Mouse (Mus musculus): ENCODE data around the gene Galnt18. TPM values are rescaled to one million over a fixed set of nuclear protein-coding genes. Genes with fewer than 3 reads are reported as not detected.

Galnt18 gene
- total RNA-seq, 2 experiments from 2014 or later = 11.2 to 12.5 TPM

GRCm38 (mm10) chr7:111636503-111636902 is 143.3 kb downstream of the Galnt18 start:
- no peak for DNase-seq

- DNase-seq = no peak
These were observed 148.5 kb downstream of the Galnt18 start for GRCm38 (mm10) chr7:111631265-111631664.

GRCm38 (mm10) chr7:111626232-111626631 is 153.5 kb downstream of the Galnt18 start:
- no peak for DNase-seq

- no peak for DNase-seq
These were observed 154.0 kb downstream of the Galnt18 start for GRCm38 (mm10) chr7:111625736-111626135.

DNA sequence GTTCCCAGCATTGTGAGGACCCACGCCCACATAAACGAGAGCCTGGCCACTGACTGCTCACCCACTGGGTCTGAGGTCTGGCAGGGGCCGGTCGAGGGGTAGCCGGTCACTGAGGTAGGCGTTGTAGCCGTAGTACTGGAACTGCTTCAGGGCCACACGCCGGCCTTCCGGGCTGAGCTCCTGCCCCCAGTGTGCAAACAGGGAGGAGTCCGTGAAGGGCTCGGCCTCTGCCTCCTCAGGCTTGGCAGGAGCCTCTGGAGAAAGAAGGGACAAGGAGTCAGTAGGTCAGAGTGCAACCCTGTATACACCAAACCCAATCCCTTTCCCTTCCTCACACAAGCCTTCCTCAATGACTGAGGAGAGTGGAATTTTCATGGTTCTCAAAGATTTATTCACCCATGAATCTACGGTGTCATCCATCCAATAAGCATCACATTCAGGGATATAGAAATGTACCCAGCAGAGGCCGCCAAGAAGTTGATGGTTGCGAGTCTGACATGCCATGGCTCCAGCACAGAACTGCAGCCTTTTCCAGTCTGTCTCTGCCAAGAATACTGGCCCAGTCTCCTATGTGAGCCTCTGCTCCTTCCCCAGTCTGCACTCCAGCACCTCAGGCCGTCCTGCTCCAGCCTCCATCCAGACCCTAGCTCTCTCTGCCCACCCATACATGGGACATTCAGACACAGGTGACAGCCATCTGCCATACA is 163.4 kb downstream of the Galnt18 start:
- DNase-seq = peak in 1 of 2 experiments; percentile 47

DNA sequence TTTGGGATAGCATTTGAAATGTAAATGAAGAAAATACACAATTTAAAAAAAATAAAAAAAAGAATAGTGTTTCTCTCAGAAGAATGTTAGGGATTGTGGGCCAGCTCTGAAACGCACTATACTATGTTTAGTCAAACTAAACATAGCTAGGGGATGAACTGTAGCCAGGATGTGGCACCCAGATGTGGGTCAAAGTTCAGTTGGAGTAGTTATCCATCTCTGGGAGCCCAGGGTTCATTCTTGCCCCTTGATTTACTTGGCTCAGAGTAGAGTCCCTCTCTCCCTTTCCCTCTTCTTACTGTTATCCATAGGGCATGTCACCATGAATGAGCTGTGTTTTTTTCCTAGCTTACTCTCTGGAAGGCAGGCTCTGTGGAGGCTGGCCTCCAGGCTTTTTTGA is 165.3 kb downstream of the Galnt18 start:
- peak in 1 of 2 experiments; percentile 14 for DNase-seq

- DNase-seq = no peak
These were observed 172.3 kb downstream of the Galnt18 start for GRCm38 (mm10) chr7:111607476-111607875.

GRCm38 (mm10) chr7:111606091-111606490 is 173.7 kb downstream of the Galnt18 start:
- no peak for DNase-seq

DNA sequence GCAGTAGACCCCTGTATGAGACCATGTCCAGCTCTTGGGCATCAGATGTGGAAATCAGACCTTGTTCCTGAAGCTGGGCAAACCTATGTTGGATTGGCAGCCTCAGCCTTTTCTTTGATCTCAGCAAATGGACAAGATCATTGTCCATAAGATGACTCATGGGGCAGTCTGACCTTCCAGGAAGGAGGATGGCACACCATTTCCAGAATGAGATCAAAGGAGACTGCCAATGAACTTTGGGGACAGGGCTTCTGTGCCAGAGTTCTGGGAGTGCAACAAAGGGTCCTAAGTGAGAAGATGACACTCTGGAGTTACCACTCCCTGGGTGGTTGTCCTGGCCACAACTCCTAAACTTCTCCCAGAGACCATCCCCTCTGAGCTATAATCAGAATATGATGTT is 174.1 kb downstream of the Galnt18 start:
- no peak for DNase-seq

DNA sequence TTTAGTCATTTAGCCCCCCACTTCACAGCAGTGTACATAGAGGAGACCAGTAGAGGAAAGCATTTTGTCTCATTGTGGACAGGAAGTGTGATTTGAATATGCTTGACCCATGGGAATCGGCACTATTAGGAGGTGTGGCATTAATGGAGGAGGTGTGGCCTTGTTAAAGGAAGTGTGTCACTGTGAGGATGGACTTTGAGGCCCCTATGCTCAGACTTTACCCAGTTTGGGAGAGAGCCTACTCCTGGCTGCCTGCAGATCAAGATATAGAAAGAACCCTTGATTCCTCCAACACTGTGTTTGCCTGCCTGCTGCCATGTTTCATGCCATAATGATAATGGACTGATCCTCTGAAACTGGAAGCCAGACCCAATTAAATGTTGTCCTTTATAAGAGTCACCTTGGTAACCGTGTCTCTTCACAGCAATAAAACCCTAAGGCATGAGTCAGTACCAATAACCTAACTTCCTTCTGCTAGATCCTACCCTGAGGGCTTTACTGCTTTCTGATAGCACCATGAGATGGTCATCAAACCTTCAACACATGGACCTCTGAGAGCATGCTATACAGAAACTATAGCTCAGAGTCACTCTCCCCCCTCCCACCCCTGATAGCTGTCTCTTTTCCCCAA is 175.1 kb downstream of the Galnt18 start:
- DNase-seq = no peak

GRCm38 (mm10) chr7:111603186-111603585 is 176.6 kb downstream of the Galnt18 start:
- DNase-seq = no peak

DNA sequence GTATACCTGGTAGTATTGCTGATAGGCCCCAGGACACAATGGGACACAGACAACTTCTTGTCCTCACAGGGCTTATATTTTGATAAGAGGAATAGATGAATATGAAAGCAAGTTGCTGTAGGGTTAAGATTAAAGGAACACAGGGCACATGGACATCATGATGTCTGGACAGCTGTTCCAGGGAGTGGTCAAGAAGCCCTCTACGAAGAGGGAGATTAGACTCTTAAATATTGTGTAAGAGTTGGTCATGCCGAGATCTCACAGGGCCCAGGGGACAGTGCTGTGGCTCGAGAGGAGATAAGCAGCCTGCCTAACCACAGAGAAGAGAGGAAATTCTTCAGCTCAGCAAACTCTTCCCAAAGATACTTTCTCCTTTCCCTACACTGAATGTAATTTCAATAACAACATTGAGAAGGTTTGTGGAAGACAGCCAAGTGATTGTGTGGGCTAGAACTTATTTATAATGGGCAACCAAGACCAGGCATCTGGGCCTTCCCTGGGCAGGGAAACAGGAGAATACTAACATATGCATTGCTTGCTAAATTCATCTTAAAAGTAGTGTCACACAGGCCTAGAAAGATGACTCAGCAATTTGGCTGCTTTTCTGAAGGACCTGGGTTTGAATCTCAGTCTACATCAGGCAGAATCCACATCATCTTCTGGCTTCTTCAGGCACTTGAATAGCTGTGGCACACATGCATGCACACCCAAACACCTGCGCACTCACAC is 178.3 kb downstream of the Galnt18 start:
- DNase-seq = peak; percentile 30 to 54

GRCm38 (mm10) chr7:111600756-111601155 is 179.0 kb downstream of the Galnt18 start:
- no peak for DNase-seq

GRCm38 (mm10) chr7:111593680-111594079 is 186.1 kb downstream of the Galnt18 start:
- no peak for DNase-seq

- DNase-seq = no peak
These were observed 190.2 kb downstream of the Galnt18 start for GRCm38 (mm10) chr7:111589506-111590125.

DNA sequence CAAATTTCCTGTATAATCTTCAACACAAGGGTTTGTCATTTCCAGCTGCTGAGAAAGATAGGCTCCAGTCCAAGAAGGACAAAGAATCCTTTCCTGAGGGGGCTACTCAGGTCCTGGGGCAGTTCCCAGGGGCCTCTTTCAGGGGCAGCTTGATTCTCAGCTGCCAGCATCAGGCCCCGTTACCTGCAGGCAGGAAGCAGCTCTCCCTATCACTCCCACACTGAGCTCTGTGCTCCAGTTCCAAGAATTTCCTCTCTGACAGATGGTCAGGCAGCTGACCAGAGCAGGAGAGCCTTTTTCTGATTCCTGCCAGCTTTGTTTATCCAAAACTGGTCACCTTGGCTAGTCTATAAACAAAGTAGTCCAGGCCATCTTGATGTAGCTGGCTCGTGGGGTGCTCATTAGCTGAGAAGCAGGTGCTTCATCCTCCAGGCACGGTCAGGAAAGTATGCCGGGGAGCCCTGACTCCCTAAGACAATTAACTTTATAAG is 191.4 kb downstream of the Galnt18 start:
- peak; percentile 52 to 82 for DNase-seq

GRCm38 (mm10) chr7:111580547-111580946 is 199.2 kb downstream of the Galnt18 start:
- no peak for DNase-seq

- peak; percentile 21 to 25 for DNase-seq
These were observed 204.7 kb downstream of the Galnt18 start for GRCm38 (mm10) chr7:111575096-111575495.

GRCm38 (mm10) chr7:111572336-111572735 is 207.4 kb downstream of the Galnt18 start:
- no peak for DNase-seq

- no peak for DNase-seq
These were observed 212.9 kb downstream of the Galnt18 start for GRCm38 (mm10) chr7:111566838-111567237.

GRCm38 (mm10) chr7:111563316-111564110 is 216.3 kb downstream of the Galnt18 start:
- DNase-seq = no peak

DNA sequence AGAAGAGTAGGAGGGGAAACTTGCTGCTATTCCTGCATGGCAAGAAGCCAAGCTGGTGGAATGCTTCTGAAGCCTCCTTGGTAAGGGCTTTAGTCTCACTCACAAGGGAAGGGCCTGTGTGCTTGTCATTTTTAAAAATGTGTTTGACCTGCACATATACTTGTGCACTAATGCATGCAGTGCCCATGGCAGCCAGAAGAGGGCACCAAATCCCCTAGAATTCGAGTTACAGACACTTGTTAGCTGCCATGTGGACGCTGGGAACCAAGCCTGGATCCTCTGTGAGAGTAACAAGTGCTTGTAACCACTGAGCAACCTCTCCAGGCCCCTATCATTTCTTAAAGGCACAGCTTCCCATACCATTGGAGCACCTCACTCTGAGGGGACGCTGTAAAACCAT is 219.7 kb downstream of the Galnt18 start:
- peak in 1 of 2 experiments; percentile 14 for DNase-seq

Data from heart, adult 18-20 months (tissue).